Mouse (Mus musculus) megakaryocyte, embryonic 14.5 days (primary cell): ENCODE measurements around the gene Neurog2.

Source experiments
- FLI1 ChIP-seq: IDR thresholded peaks from 2 replicates; pipeline ENCODE4 v1.6.1; 2012; ENCODE audit warnings: low read length, inconsistent platforms, mixed read lengths
- GATA1 ChIP-seq: IDR thresholded peaks from 3 replicates; pipeline ENCODE4 v1.6.1; 2012; ENCODE audit warnings: mixed read lengths, low read length, inconsistent platforms, borderline replicate concordance

DNA sequence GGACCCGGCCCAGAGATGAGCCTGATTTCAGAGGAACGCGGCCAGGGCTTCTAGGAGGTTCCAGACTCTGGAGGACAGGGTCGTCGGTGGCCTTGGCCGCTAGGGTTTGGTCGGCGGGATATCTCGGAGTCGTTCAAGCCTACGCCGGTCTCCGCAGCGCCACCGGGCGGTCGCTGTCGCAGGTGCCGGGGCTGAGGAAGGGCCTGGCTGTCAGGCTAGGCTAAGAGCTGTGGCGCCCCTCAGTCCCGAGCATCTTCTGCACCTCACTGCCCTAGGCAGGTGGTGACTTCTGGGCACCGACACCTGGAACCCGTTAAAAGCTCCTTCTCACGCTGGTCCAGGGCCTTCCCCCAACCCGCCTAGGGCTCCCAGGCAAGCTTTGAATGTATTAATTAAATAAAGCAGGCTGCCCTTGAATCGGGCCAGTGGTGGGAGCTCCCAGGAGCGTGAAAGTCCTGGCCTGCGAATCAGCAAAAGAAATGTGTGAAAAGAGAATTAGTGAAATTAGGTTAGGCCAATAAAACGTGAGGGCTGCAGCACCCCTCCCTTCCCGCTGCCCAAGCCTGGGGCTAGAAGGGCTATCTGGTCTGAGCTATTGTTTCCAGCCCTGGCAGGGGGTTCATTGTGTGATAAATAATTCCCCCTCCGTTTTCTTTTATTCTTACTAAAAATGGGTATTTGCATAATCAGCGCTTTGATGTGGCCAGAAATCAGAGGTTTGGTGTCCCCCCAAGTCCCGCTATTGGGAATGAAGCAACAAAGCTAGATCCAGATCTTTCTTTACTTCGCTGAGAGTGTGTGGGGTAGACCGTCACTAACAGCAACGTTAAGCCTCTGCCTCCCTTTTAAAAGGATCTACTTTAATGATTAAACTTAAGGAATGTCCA, 7.2 kb downstream of the Neurog2 start:
- TF ChIP-seq FLI1: no peak
- TF ChIP-seq GATA1: no peak
